Mouse (Mus musculus): ENCODE measurements at regions not wholly inside any gene's neighbourhood (a gene's known extent, or its start where the extent isn't known, plus 50 kb on each side); places are given as distances from the start of the nearest gene placed in this dataset.

DNA sequence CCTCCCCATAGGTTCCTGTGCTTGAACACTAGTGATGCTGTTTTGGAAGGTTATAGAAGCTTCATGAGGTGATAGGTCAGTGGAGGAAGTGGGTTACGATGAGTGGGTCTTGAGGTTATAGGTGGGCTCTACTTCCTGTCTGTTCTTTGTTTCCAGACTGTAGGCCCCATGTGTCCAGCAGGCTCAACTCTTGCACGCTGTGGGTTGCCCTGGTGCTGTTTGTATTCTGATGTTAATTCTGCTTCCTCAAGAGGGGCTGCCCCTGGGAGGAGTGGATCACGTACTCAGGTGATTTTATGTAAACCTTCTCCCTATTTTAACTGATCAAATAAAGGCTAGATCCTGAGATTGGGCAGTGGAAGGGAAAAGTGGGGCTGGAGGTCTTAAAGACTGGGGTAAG lies 60.4 kb upstream of the Rap1gds1 start:
- H3K9me3 ChIP-seq (ENCODE audit: control insufficient read depth): no peaks in the 10 kb centered on the region
- no peaks in the 10 kb centered on the region for H3K36me3 ChIP-seq (ENCODE audit: control insufficient read depth, insufficient read depth)
- H3K4me3 ChIP-seq (ENCODE audit: low read depth, low read length): no peak overlapping the region
- no peak for TF ChIP-seq CTCF (IDR thresholded peaks at IDR 0.05; ENCODE audit: low read depth)
- no peak overlapping the region for H3K4me2 ChIP-seq (replicated peaks; ENCODE audit: low read depth)
- H3K4me1 ChIP-seq (replicated peaks; ENCODE audit: control insufficient read depth, insufficient read depth, low read length): no peaks in the 10 kb centered on the region
- no peak for ATAC-seq
- no peaks in the 10 kb centered on the region for H3K27me3 ChIP-seq (replicated peaks; ENCODE audit: control insufficient read depth, insufficient read depth, low read length)
- H3K27ac ChIP-seq (ENCODE audit: low read depth, low read length): no peak overlapping the region
- 79% methylated on average over 3 of the region's 3 CpGs for WGBS
- no peak overlapping the region for H3K9ac ChIP-seq (ENCODE audit: low read depth, low read length)

DNA sequence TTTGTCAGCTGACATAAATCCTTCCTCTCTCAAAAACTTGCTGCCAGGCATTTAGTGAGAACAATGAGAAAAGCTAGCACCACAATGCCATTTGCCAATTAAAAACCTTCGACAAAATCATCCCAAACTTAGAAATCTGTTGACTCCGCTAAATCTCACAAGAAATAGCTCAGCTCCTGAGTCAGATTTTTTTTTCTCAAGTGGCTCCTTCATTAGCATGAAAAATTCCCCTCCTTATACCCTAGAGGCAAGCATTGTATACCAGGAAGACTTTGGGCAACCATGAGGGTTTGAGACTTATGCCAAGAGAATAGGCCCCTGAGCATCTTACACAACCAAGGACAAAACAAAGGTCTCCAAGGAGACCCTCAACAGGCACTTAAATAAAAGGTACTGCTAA lies 61.0 kb upstream of the Rap1gds1 start:
- Histone ChIP-seq H3K4me3 (ENCODE audit: low read depth, low read length) (no peak overlapping the region), H3K9me3 (ENCODE audit: control insufficient read depth) (no peaks in the 10 kb centered on the region), H3K9ac (ENCODE audit: low read depth, low read length) (no peak overlapping the region), H3K36me3 (ENCODE audit: control insufficient read depth, insufficient read depth) (no peaks in the 10 kb centered on the region), H3K27ac (ENCODE audit: low read depth, low read length) (no peak overlapping the region), H3K4me1 (replicated peaks; ENCODE audit: control insufficient read depth, insufficient read depth, low read length) (no peaks in the 10 kb centered on the region), H3K27me3 (replicated peaks; ENCODE audit: control insufficient read depth, insufficient read depth, low read length) (no peaks in the 10 kb centered on the region), H3K4me2 (replicated peaks; ENCODE audit: low read depth) (no peak overlapping the region)
- ATAC-seq: no peak
- 96% methylated on average over 2 of the region's 2 CpGs for WGBS
- no peak for TF ChIP-seq CTCF (IDR thresholded peaks at IDR 0.05; ENCODE audit: low read depth)

DNA sequence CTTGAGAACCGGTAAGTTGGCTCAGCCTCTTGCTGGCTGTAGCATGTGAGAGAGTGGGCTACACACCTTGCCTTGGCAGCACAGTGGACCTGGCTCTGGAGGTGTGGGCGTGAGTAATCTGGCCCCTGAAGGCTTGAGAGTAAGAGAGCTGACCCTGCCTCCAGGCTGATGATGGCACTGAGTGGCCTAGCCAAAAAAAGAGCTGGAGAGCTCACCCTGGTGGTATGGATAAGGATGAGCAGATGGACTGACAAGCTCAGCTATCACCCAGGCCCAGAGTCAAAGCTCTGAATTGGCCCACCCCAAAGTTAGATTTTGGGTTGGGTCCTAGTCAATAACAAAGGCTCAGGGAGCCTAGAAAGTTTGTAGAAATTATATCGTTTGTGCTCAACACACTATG lies 52.8 kb upstream of the Stpg2 start:
- Histone ChIP-seq H3K4me3 (ENCODE audit: low read depth, low read length) (no peak overlapping the region), H3K27me3 (replicated peaks; ENCODE audit: control insufficient read depth, insufficient read depth, low read length) (no peaks in the 10 kb centered on the region), H3K36me3 (ENCODE audit: control insufficient read depth, insufficient read depth) (no peaks in the 10 kb centered on the region), H3K9me3 (ENCODE audit: control insufficient read depth) (no peaks in the 10 kb centered on the region), H3K4me2 (replicated peaks; ENCODE audit: low read depth) (no peak overlapping the region), H3K9ac (ENCODE audit: low read depth, low read length) (no peak overlapping the region), H3K4me1 (replicated peaks; ENCODE audit: control insufficient read depth, insufficient read depth, low read length) (no peaks in the 10 kb centered on the region), H3K27ac (ENCODE audit: low read depth, low read length) (no peak overlapping the region)
- WGBS: 71% methylated on average over 3 of the region's 3 CpGs
- no peak for ATAC-seq
- TF ChIP-seq CTCF (IDR thresholded peaks at IDR 0.05; ENCODE audit: low read depth): peak; percentile 37; the same call in 1 of the 2 replicates

DNA sequence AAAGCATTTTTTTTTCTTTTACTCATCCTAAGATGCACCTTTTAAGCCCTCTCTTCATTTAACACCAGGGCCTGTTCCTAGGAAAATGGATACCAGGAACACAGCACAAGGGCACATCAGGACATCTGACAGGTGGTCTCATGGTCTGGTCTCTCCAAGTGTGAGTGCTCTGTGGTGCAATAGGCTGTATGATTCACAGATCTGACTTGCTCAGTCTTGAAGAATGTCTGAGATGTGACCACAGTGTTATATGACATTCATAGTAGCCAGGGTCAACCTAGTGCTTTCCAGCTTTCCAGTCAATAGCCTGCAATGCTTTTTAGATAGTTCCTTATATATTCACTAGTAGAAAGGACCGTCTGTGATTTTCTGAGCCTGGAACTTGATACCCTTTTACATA lies 51.2 kb upstream of the Stpg2 start:
- no peak for ATAC-seq

More for the DNA sequence above, 51.2 kb upstream of the Stpg2 start:
- no peak overlapping the region for H3K4me2 ChIP-seq (replicated peaks; ENCODE audit: low read depth)
- H3K36me3 ChIP-seq (ENCODE audit: control insufficient read depth, insufficient read depth): no peaks in the 10 kb centered on the region
- no peaks in the 10 kb centered on the region for H3K27me3 ChIP-seq (replicated peaks; ENCODE audit: control insufficient read depth, insufficient read depth, low read length)
- no peak for TF ChIP-seq CTCF (IDR thresholded peaks at IDR 0.05; ENCODE audit: low read depth)
- no peak overlapping the region for H3K9ac ChIP-seq (ENCODE audit: low read depth, low read length)
- H3K4me1 ChIP-seq (replicated peaks; ENCODE audit: control insufficient read depth, insufficient read depth, low read length): no peaks in the 10 kb centered on the region
- H3K27ac ChIP-seq (ENCODE audit: low read depth, low read length): no peak overlapping the region
- H3K9me3 ChIP-seq (ENCODE audit: control insufficient read depth): no peaks in the 10 kb centered on the region
- WGBS: 91% methylated on average over 1 of the region's 1 CpGs
- no peak overlapping the region for H3K4me3 ChIP-seq (ENCODE audit: low read depth, low read length)

Data from intestine, postnatal 0 days (tissue).